Mouse (Mus musculus): ENCODE results near the gene Clca3a2.
"Not testable (repeated sequence)": the region's sequence is repeated elsewhere in the genome, so short reads cannot be mapped to it uniquely, and the experiment has no call there.

Clca3a2 gene

GRCm38 (mm10) chr3:144819219-144819618 is at the start of gene Clca3a2:
Gene Clca3a2, minus strand, starts transcription at chr3:144819494.
- DNase-seq (ENCODE audit: low read depth, low spot score): not testable (repeated sequence)

GRCm38 (mm10) chr3:144849584-144849983 is 30.3 kb upstream of the Clca3a2 start:
- DNase-seq (ENCODE audit: low read depth, low spot score): no peak

- not testable (repeated sequence) for DNase-seq (ENCODE audit: low read depth, low spot score)
Observed at GRCm38 (mm10) chr3:144849014-144849556, 29.8 kb upstream of the Clca3a2 start, which contains the start of gene Clca3b. Gene Clca3b, minus strand, starts transcription at chr3:144849357.

DNA sequence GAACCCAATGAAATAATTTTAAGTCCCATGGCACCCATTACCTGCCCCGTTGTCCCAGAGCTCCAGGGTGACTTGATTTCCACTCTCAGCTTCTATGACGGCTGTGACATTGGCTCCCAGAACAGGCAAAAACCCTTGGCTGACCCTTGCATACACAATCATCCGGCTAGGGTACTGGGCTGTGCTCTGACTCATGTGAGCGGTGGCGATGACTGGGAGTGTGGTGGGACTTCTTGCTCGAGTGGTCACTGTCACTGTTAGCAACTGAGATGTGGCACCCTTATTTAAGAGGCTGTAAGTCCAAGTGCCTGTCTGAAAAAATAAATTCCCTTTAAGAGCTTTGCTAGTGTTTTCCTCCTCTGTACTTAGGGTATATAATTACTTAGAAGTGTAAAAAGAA is 8.0 kb upstream of the Clca3a2 start:
- no peak for DNase-seq (ENCODE audit: low read depth, low spot score)

DNA sequence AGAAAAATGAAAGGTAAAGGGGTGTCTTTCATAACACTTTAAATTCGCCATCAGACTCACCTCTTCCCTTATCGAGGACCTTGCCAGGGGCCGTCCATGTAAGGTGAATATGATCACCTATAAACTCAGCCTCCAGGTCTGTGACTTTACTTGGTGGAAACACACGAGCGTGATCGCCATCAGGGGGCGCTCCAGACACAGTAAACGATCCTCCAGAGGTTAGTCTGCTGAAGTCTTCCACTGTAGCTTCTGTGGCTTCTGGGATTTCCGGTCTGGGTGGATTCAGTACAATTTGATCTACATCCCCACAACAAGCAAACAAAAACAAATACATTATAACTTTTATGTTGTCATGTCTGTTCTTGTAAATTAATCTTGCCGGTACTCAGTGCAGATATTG is 5.9 kb upstream of the Clca3a2 start:
- peak; percentile 64 for DNase-seq (ENCODE audit: low read depth, low spot score)

DNA sequence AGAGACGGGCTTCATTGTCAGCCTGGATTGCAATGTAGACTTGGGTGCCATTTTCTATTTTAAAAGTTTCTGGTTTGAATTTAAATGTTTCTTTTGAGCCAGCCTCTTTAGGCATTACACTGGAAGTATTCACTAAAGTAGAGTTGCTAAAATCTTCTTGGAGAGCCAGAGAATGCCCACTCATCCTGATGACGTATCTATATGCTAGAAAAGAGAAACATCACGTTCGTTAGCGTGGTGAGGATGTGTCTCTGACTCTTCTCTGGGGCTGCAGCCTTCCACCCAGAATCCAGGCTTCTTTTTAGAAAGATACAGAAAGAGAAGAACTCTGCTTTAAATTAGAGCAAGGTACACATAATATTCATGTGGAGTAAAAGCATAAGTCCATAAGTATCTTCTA is 4.0 kb upstream of the Clca3a2 start:
- DNase-seq (ENCODE audit: low read depth, low spot score): no peak

DNA sequence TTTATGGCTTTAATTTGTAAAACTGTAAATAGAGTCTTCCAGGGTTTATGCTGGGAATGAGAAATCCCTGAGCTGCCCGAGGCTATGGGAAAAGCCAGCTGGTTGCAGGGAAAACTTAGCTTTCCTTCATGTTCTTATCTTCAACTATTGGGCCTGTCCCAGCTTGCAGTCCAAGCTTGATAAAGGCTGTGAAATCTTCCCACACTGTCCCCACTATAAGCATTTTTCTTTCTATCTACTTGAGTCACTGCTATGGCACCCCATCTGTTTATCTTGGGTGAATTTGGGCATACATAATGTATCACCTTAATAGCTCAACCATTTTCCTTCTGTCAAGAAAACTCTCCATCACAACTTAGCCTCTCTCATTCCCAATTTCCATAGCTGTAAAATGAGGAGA is 1.3 kb upstream of the Clca3a2 start:
- DNase-seq (ENCODE audit: low read depth, low spot score): no peak

GRCm38 (mm10) chr3:144813336-144813735 is 6.0 kb downstream of the Clca3a2 start:
- DNase-seq (ENCODE audit: low read depth, low spot score): not testable (repeated sequence)

DNA sequence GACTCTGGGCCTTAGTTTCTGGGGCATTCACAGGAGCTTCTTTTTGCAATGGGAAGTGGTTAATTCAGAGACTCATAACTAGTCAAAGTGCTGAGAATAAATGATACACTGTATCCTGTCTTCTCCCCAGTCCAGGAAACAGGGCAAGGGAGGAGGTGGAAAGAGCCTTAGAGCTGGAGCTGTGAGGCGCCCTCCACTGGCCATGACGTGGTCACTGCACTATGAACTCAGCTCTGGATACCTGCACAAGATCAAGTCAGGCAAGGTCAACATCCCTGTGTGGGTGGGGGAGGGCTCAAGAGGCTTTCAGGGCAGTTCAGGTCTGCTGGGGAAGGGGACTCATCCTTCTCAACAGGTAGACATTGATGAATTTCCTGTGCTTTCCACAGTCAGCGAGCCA is 7.5 kb downstream of the Clca3a2 start:
- no peak for DNase-seq (ENCODE audit: low read depth, low spot score)

DNA sequence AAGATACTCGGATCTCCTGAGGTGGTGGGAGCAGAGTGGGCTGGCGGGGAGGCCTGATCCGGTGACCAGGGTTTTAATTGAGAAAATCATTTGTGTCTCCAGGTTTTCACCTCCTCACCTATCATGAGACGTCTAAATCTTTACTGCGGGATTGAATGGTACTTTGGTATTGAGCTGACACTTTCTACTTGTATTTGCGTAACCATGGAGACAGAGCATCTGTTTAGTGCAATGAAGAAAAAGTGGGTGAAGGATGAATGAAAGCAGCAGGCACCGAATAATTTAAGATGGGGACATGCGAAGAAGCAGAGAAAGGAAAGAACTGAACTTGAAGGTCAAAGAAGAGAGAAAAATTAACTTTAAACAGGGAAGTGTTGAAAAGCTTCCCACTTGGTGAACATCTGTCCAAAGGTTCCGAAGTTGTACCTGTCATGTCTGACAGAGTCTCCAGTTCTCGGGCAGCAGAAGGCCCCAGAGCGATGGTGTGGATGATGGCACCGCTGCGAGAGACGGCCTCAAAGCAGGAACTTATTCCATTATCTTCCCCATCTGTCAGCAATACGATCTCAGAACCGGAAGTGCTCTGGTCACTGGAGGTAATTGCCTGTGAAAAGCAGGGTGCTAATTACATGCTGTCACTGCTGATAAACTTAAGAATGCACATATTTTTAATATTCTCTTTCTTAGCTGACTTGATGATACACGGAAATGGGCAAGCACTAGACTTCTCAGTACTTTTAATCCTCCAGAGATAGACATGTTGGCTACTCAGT is 11.0 kb downstream of the Clca3a2 start:
- DNase-seq (ENCODE audit: low read depth, low spot score): not testable (repeated sequence)

DNA sequence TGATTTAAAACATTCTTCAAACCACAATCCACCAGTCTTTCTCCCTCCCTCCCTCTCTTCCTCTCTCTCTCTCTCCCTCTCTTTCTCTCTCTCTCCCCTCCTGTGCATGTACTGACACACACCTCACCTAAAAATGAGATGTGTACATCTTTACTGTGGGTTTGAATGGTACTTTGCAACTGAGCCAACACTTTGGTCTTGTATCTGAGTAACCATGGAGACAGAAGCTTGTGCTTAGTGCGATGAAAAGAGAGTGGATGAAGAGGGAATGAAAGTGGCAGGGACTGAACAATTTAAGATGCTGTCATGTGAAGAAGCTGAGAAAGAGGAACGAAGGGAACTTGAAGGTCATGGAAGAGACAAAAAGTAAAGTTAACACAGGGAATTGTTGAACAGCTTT is 12.7 kb downstream of the Clca3a2 start:
- not testable (repeated sequence) for DNase-seq (ENCODE audit: low read depth, low spot score)

GRCm38 (mm10) chr3:144801861-144802260 is 17.4 kb downstream of the Clca3a2 start:
- peak; percentile 17 for DNase-seq (ENCODE audit: low read depth, low spot score)

DNA sequence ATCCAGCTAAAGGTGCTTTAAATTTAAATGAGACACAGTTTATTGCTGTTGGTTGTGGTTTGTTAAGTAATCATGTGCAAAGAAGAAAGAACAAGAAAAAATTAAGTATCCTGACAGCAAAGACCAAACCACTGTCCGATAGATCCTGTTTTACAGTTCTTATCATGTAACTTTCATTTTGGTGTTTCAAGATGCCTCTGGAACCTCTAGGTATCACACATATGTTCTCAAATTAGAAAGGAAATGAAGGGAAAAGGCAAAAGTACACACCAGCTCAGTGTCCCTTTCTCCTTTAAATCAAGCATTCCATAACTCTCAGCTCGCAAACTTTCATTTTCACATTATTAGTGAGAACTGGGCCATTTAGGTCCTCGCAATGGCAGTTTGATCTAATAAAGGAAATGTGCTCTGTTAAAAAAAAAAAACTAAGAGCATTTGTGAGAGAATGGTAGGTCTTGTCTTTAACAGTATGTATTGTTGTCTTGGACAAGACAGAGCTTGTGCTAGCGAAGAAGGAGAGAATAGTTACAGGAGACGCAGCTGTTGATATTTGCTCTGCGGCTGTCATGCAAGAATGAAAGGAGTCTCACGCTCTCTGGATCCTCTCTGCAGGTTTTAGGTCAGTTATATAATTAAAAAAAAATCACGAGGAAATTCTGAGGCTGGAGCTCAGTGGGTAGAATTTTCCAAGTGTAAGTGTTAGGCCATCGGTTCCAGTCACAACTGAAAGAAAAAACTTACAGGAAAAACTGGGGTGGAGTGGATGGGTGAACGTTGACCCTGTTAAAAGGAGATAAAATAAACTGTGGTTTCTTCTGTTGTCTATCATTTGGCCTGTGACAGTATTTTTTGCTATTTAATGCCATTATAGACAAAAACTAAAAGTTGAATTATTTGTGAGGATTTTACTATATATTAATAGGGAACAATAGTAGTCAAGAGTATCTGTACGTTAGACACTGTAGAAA is 33.8 kb downstream of the Clca3a2 start:
- DNase-seq (ENCODE audit: low read depth, low spot score): no peak

GRCm38 (mm10) chr3:144765161-144765560 is 54.1 kb downstream of the Clca3a2 start:
- no peak for DNase-seq (ENCODE audit: low read depth, low spot score)

DNA sequence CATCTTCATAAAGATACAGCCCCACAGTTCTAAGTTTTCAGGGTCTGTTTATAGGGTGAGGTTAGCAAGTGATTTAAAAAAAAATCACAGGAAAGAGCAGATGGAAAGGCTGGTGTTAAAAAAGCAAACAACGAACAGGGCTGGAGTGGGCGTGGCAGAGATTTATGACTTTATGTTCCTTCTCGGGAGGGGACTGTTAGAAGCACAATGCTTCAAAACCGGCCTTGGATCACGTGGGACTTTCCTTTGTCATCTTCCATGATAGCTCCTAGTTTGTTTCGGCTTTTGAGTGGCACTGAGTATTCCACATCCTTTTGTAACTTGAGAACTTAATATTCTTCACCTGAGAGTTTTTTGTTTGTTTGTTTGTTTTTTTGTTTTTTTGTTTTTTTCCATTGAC is 57.8 kb downstream of the Clca3a2 start:
- DNase-seq (ENCODE audit: low read depth, low spot score): no peak

DNA sequence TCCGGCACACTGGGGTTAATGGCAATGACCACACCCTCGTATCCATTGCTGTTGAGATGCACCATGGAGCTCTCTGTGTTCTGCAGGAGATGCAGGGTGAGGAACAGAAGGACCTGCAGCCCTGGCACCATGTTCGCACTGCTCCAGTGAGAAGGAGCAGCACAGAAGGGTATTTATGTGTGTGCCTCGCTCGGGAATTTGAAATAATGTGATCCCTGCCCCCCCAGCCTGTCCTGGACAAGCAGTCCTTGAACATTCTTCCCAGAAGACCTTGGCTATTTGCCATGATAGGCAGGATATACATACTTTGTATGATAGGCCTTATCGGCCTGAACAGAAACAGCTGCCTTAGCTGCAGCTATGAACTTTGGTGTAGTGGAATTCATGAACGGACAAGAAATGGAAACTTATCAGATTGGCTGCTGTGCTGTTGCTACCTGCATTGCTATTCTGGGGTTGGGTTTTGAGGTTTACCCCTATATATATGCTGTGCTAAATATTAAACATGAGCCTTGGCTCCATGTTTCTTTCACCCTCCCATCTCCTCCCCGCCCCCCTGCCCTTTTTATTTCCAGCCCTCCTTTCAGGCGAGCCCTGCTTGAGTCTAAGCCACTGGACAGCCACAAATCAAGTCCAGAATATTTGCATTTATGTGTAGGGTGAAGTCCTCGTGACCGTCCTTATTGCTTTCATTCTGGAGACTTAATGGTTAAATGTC is 58.5 kb downstream of the Clca3a2 start, which contains the start of gene Clca3a1:
TSS of gene Clca3a1 (minus strand) at position 386 of the 718 bp plus-strand sequence.
- DNase-seq (ENCODE audit: low read depth, low spot score): no peak

DNA sequence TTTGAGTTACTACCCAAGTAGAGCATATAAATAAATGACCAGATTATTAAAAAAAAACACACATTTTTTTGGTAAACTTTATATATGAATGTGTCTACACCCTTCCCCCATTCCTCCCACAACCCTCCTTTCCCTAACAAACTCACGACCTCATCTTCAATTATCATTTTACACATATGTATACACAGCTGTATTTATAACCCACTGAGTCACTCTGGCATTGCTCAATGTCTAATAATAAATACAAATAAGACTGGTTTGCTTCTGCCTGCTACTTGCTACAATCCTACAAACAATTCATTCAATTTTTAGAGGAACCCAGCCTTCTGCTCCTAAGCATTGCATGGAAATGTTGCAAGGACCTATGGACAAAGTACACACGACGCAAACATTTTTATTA is 59.6 kb downstream of the Clca3a2 start:
- DNase-seq (ENCODE audit: low read depth, low spot score): no peak

GRCm38 (mm10) chr3:144756103-144756502 is 63.2 kb downstream of the Clca3a2 start:
- not testable (repeated sequence) for DNase-seq (ENCODE audit: low read depth, low spot score)

GRCm38 (mm10) chr3:144753120-144753519 is 66.2 kb downstream of the Clca3a2 start:
- DNase-seq (ENCODE audit: low read depth, low spot score): no peak

- DNase-seq (ENCODE audit: low read depth, low spot score): not testable (repeated sequence)
Observed at GRCm38 (mm10) chr3:144749062-144749963, 70.0 kb downstream of the Clca3a2 start.
